In genomic region chr9:54699345-54700173, GRCm38 (mm10) we compare ENCODE assay signal across 1 mouse cellular context.
A peak's percentile ranks its signal among the peaks of the same experiment; 100 is the strongest.
TF ChIP-seq lines count a peak whose summit lies in the region.

No protein-coding gene starts in this region.

TF ChIP-seq in CH12.LX, 34 proteins besides CTCF, POLR2A, EP300 and RAD21:
- TF ChIP-seq BHLHE40 (IDR thresholded peaks at IDR 0.05; ENCODE audit: low read depth, low read length) (no peak), USF1 (IDR thresholded peaks at IDR 0.05; ENCODE audit: low read depth, low read length) (no peak), MAX (IDR thresholded peaks at IDR 0.05; ENCODE audit: low read length) (no peak), GABPA (IDR thresholded peaks at IDR 0.05; ENCODE audit: insufficient replicate concordance, low read depth, low read length) (no peak), TCF12 (IDR thresholded peaks at IDR 0.05; ENCODE audit: low read depth, low read length) (peak; percentile 29; the same call in 1 of the 2 replicates), SMC3 (IDR thresholded peaks at IDR 0.05; ENCODE audit: low read depth, low read length) (no peak), UBTF (IDR thresholded peaks at IDR 0.05; ENCODE audit: low read depth, low read length) (0 out of 2 replicates have a peak, but pooled peaks have one; percentile 38), ZNF384 (IDR thresholded peaks at IDR 0.05; ENCODE audit: low read depth, low read length) (no peak), MYC (IDR thresholded peaks at IDR 0.05; ENCODE audit: low read depth, low read length) (no peak), PAX5 (IDR thresholded peaks at IDR 0.05; ENCODE audit: low read length) (no peak), POLR2AphosphoS2 (IDR thresholded peaks at IDR 0.05; ENCODE audit: low read depth, low read length) (no peak), ELF1 (IDR thresholded peaks at IDR 0.05; ENCODE audit: low read depth, low read length) (no peak), RCOR1 (conservative IDR thresholded peaks at IDR 0.05; ENCODE audit: low read depth, low read length) (no peak), IRF4 (IDR thresholded peaks at IDR 0.05; ENCODE audit: low read depth, low read length) (0 out of 2 replicates have a peak, but pooled peaks have one; percentile 7), MEF2A (IDR thresholded peaks at IDR 0.05; ENCODE audit: borderline replicate concordance, low read depth, low read length) (no peak), ZKSCAN1 (IDR thresholded peaks at IDR 0.05; ENCODE audit: borderline replicate concordance, low read depth, low read length) (no peak), E2F4 (IDR thresholded peaks at IDR 0.05; ENCODE audit: insufficient replicate concordance, low read depth, low read length) (no peak), TBP (conservative IDR thresholded peaks at IDR 0.05; ENCODE audit: low read depth, low read length) (0 out of 2 replicates have a peak, but pooled peaks have one; percentile 35), NRF1 (IDR thresholded peaks at IDR 0.05; ENCODE audit: low read depth, low read length) (no peak), CHD2 (IDR thresholded peaks at IDR 0.05; ENCODE audit: low read length) (no peak), MAFK (IDR thresholded peaks at IDR 0.05; ENCODE audit: insufficient replicate concordance, low read length) (no peak), NELFE (IDR thresholded peaks at IDR 0.05; ENCODE audit: low read depth, low read length) (peak; percentile 62), ZC3H11A (IDR thresholded peaks at IDR 0.05; ENCODE audit: low read depth, low read length) (no peak), ZMIZ1 (IDR thresholded peaks at IDR 0.05; ENCODE audit: low read depth, low read length) (peak; percentile 68), JUND (conservative IDR thresholded peaks at IDR 0.05; ENCODE audit: low read depth, low read length) (no peak), MAZ (IDR thresholded peaks at IDR 0.05; ENCODE audit: low read depth, low read length) (no peak), JUN (IDR thresholded peaks at IDR 0.05; ENCODE audit: insufficient read depth, low read depth, low read length) (no peak), MXI1 (IDR thresholded peaks at IDR 0.05; ENCODE audit: low read depth, low read length) (no peak), HCFC1 (IDR thresholded peaks at IDR 0.05; ENCODE audit: low read depth, low read length) (no peak), SIN3A (IDR thresholded peaks at IDR 0.05; ENCODE audit: low read length) (no peak), CHD1 (IDR thresholded peaks at IDR 0.05; ENCODE audit: low read depth, low read length) (no peak), KAT2A (IDR thresholded peaks at IDR 0.05; ENCODE audit: insufficient replicate concordance, low read length) (0 out of 2 replicates have a peak, but pooled peaks have one; percentile 35), ETS1 (conservative IDR thresholded peaks at IDR 0.05; ENCODE audit: low read depth, low read length) (no peak), USF2 (conservative IDR thresholded peaks at IDR 0.05; ENCODE audit: low read depth, low read length) (no peak)
